Mouse (Mus musculus): ENCODE data around the gene Vmn1r184. TPM values are rescaled to one million over a fixed set of nuclear protein-coding genes. Genes with fewer than 3 reads are reported as not detected.
"Not testable (repeated sequence)": the region's sequence is repeated elsewhere in the genome, so short reads cannot be mapped to it uniquely, and the experiment has no call there.

Gene Vmn1r184
- not detected in 2 replicates for polyA plus RNA-seq (2015; fragmentation: Nextera tagmentation; extraction: Ambion mirVana)

DNA sequence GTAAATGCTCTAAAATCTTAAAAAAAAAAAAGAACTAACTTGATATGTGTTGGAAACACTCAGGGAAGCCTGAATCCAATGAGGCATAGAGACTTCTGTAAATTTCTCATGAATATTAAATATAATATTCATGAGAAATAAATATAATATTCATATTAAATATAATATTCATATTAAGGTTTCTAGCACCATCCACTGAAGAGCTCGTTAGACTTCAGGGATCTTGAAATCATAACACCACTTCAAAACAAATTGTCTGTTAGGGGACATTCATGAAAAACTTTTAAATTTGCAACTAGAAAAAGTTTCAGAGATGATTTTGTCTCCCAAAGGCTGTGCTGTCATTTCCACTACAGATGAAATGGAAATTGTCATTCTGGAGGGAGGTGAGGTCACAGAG lies at the start of gene Vmn1r184:
Gene Vmn1r184, plus strand, starts transcription at position 301 of the 400 bp plus-strand sequence.
- H3K4me1 ChIP-seq; H3K36me3 ChIP-seq; H3K4me3 ChIP-seq; H3K4me2 ChIP-seq; H3K9me3 ChIP-seq; H3K9ac ChIP-seq; ATAC-seq (ENCODE audit: insufficient number of reproducible peaks, insufficient read depth, low FRiP score, low TSS enrichment, low read depth); H3K27ac ChIP-seq; H3K27me3 ChIP-seq: not testable (repeated sequence)
- 77% methylated on average over 1 of the region's 1 CpGs for WGBS

DNA sequence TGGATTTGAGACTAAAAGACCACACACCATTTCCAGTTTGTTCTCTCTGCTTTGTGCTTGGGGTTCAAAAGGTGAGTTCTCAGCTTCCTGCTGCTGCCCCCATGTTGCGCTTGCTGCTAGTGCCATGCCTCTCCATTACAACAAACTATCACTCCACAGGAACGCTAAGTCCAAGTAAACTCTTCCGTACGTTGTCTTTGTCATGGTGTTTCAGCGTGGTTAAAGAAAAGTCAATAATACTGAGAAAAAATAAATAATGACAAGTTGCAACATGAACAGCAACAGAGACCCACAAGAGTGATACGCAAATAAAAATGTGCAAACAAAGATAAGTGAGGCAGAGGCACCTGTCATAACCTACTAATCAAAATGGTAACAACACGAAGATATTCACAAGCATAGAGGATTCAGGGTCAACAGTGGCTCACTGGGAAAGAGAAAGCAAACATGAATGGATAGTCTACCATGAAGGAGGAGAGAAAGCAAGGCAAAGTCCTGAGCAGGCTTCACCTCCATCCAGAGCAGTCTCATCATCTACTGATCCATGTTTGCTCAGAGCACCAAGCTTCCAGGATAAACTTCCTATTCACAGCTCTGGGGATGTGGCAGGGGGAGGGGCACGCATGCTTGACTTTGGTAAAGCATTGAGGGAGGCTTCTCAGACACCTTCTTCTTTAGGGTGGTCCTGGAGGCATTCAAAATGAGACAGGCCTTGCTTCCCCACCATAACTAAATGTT lies 43.5 kb downstream of the Vmn1r184 start:
- not testable (repeated sequence) for H3K4me2 ChIP-seq; ATAC-seq (ENCODE audit: insufficient number of reproducible peaks, insufficient read depth, low FRiP score, low TSS enrichment, low read depth); H3K27me3 ChIP-seq; H3K9ac ChIP-seq; H3K4me3 ChIP-seq; H3K9me3 ChIP-seq; H3K27ac ChIP-seq; H3K36me3 ChIP-seq; H3K4me1 ChIP-seq
- 82% methylated on average over 7 of the region's 8 CpGs for WGBS

DNA sequence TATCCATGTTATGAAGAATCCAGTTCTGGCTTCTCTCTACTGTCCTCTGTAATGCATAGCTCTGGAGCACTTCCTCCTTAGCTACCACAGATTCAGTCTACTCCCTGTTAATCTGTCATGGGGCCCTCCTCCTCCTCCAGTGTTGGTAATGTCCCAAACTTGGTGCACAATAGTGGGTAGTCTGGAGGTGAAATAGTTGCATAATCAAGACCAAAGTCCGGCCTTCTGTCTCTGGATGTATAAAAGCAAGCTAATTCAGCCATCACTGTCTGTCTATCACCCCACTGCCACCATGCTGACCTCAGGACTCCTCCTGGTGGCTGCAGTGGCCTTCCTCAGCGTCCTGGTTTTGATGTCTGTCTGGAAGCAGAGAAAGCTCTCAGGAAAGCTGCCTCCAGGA lies 46.8 kb downstream of the Vmn1r184 start, which contains the start of gene Cyp2a4:
Gene Cyp2a4, plus strand, starts transcription at position 244 of the 400 bp plus-strand sequence.
- not testable (repeated sequence) for H3K4me2 ChIP-seq; H3K27ac ChIP-seq; H3K27me3 ChIP-seq; H3K4me3 ChIP-seq; ATAC-seq (ENCODE audit: insufficient number of reproducible peaks, insufficient read depth, low FRiP score, low TSS enrichment, low read depth); H3K4me1 ChIP-seq; H3K36me3 ChIP-seq; H3K9ac ChIP-seq; H3K9me3 ChIP-seq
- WGBS: 60% methylated on average over 2 of the region's 2 CpGs

DNA sequence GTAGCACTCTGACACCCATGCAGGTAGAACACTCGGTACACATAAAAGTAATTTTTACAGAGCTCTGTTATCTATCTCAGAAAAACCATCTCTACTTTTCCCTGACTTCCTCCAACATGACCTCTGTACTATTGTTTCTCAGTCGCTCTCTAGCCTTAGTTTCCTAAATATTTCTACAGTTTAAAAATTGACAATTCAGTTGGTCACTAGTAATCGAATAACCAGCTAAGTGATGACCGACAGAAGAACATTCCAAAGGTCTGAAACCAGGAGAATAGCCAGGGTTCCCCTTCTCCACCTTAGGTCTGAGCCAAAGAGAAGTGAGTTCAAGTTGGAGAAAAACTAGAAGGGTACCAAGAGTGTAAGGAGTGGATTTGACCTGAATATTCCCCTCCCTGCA lies 51.7 kb downstream of the Vmn1r184 start:
- not testable (repeated sequence) for H3K27me3 ChIP-seq; H3K4me1 ChIP-seq; H3K9me3 ChIP-seq; H3K9ac ChIP-seq; ATAC-seq (ENCODE audit: insufficient number of reproducible peaks, insufficient read depth, low FRiP score, low TSS enrichment, low read depth); H3K36me3 ChIP-seq; H3K4me3 ChIP-seq; H3K4me2 ChIP-seq; H3K27ac ChIP-seq
- 83% methylated on average over 4 of the region's 4 CpGs for WGBS

DNA sequence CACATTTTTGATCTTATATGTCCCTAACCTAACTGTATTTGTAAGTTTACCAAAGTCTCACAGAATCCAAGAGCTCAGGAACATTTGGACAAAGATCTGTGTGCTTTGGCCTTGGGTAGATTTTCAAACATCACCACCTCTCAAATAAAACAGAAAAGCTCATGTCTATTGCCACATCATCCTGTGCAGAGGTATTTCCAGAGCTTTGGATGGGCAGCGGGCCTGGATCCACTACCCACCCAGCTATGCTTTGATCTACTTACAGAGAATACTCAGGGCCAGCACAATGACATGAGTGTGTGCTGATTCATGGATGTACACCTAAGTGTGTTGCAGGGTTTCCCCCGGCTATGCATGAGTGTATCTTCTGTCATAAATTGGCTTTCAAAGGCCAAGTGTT lies 55.1 kb downstream of the Vmn1r184 start:
- H3K27ac ChIP-seq; H3K9me3 ChIP-seq; H3K27me3 ChIP-seq; H3K36me3 ChIP-seq; H3K4me1 ChIP-seq; ATAC-seq (ENCODE audit: insufficient number of reproducible peaks, insufficient read depth, low FRiP score, low TSS enrichment, low read depth); H3K4me3 ChIP-seq; H3K4me2 ChIP-seq; H3K9ac ChIP-seq: not testable (repeated sequence)
- 90% methylated on average over 2 of the region's 2 CpGs for WGBS

DNA sequence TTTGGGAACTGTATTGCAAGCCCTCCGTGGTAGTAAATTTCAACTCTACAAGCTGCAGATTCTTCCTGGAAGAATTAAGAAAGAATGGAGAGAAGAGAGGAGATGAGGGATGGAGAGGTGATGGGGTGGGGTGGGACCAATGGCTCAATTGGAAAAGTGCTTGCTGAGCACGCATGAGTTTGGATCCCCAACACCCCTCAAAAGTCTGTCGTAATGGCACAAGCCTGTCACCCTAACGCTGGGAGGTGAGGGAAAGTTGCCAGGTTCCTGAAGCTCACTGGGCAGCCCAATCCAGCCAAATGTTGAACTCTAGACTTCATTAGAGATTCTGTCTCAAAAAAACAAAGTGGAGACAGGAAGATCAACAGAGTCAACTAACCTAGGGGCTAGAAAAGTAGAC lies 55.7 kb downstream of the Vmn1r184 start:
- H3K9me3 ChIP-seq; H3K4me2 ChIP-seq; H3K36me3 ChIP-seq; H3K27ac ChIP-seq; H3K9ac ChIP-seq; ATAC-seq (ENCODE audit: insufficient number of reproducible peaks, insufficient read depth, low FRiP score, low TSS enrichment, low read depth); H3K4me1 ChIP-seq; H3K27me3 ChIP-seq; H3K4me3 ChIP-seq: not testable (repeated sequence)
- 84% methylated on average over 4 of the region's 4 CpGs for WGBS

Other genes with a start within 250 kb of the Vmn1r184 start
- not detected in 2 replicates for gene Cyp2b13, start 198.8 kb upstream of the Vmn1r184 start, polyA plus RNA-seq (2015; fragmentation: Nextera tagmentation; extraction: Ambion mirVana)
- gene Cyp2b9, start 86.9 kb upstream of the Vmn1r184 start, polyA plus RNA-seq (2015; fragmentation: Nextera tagmentation; extraction: Ambion mirVana): not detected in 2 replicates
- not detected in 2 replicates for gene Cyp2a4, start 46.8 kb downstream of the Vmn1r184 start, polyA plus RNA-seq (2015; fragmentation: Nextera tagmentation; extraction: Ambion mirVana)
- gene Nlrp9c, start 143.4 kb downstream of the Vmn1r184 start, polyA plus RNA-seq (2015; fragmentation: Nextera tagmentation; extraction: Ambion mirVana): not detected in 2 replicates
- not detected in 2 replicates for gene Nlrp4a, start 174.8 kb downstream of the Vmn1r184 start, polyA plus RNA-seq (2015; fragmentation: Nextera tagmentation; extraction: Ambion mirVana)

All from embryonic facial prominence, embryonic 13.5 days (tissue).